Mouse (Mus musculus): Measurements from ENCODE around the gene Slc5a6.

DNA sequence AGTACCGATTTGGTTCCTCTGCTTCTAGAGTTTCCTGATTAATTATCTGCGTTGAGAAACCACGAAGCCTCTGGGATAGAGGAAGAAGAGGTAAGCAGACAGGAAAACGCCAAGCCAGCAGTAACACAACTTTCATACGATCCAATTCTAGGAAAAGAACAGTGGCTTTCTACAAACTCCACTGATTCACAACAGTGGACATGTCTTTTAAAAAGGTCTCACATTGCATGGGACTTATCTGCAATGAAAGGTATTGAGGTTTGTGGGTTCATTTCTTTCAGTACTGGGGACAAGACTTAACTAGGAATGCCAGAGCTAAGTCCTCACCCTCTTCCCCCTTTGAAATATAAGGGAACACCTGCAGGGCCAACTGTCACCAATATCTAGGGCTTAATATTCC lies 1.6 kb downstream of the Slc5a6 start:
- TF ChIP-seq POLR2A (IDR thresholded peaks at IDR 0.05; ENCODE audit: low read depth, low read length) (no peak), CTCF (conservative IDR thresholded peaks at IDR 0.05; ENCODE audit: insufficient read depth, insufficient read length, low read depth, low read length) (no peak)

All from kidney, adult 2 months (tissue).